Mouse (Mus musculus): ENCODE measurements around the gene Npcd.

- TF ChIP-seq POLR2A (IDR thresholded peaks at IDR 0.05; ENCODE audit: low read depth, low read length): no peak
- TF ChIP-seq CTCF (conservative IDR thresholded peaks at IDR 0.05; ENCODE audit: insufficient read depth, insufficient read length, low read depth, low read length): no peak
Observed at GRCm38 (mm10) chr15:79755977-79756625, 77.9 kb downstream of the Npcd start.
